Mouse (Mus musculus) heart, postnatal 0 days (tissue): ENCODE results near the gene Ssxb8.
"Not testable (repeated sequence)": the region's sequence is repeated elsewhere in the genome, so short reads cannot be mapped to it uniquely, and the experiment has no call there.

Experiments
- CTCF ChIP-seq: IDR thresholded peaks from 2 replicates; pipeline ENCODE4 v1.5.1; 2016; ENCODE audit warnings: antibody characterized with exemption, control low read depth, low read depth
- EP300 ChIP-seq: IDR thresholded peaks from 2 replicates; pipeline ENCODE4 v1.6.1; 2016; ENCODE audit warnings: antibody characterized with exemption, low read depth

- not testable (repeated sequence) for TF ChIP-seq CTCF, EP300
Observed at GRCm38 (mm10) chrX:8690744-8691143, at the start of gene Ssxb8.
